Mouse (Mus musculus) kidney, postnatal 36 days (tissue): Measurements from ENCODE around the gene Olfr1501.
"Not testable (repeated sequence)": the region's sequence is repeated elsewhere in the genome, so short reads cannot be mapped to it uniquely, and the experiment has no call there.

ENCODE experiments used
- DNase-seq, 2 experiments: peaks; one replicate each; pipeline ENCODE4 v3.0.0; 2021 to 2022; ENCODE audit warnings: mixed read lengths in 2 of 2

Olfr1501 gene

DNA sequence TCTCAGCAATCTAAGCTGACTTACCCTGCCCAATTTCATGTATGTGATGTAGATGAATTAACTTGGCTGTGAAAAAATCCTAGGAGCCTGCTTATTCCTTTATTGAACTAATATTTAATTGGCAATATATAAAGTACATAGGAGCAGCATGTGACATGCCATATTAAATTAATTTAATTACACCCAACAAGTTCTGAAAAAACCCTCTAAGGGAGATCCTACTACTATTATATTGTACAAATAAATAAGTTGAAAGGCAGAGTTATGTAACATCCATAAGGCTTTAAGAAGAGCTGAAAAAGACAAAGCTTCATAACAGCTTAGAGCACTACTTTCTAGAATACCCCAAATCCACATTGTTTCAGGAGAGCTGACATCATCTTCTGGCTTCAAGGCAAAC, at the start of gene Olfr1501:
Gene Olfr1501, minus strand, starts transcription at position 101 of the 400 bp plus-strand sequence.
- DNase-seq, result not testable (repeated sequence)

DNA sequence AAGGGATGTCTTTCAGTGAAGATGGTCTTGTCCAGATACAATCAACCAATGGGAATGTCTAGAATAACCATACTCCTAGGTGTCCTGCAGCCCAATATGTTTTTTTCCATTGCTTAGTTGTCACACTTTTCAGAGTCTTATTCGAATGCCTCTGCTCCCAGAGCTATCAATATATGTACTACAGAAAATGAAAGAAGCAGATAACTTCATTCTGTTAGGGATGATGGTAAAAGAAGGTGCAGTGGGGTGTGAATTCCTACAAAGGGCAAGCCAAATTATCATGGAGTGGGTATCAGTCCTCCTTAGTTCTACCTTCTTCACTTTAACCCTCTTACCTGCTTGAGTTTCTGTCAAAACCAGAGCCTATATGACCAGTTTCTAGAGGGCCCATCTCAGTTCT, 47.3 kb upstream of the Olfr1501 start, which contains the start of gene Olfr1504:
Gene Olfr1504, minus strand, starts transcription at position 101 of the 400 bp plus-strand sequence.
- DNase-seq, result no peak

- DNase-seq, result no peak
Measured at GRCm38 (mm10) chr19:13861495-13861894, 11.0 kb upstream of the Olfr1501 start, which contains the start of gene Olfr1502. Gene Olfr1502, plus strand, starts transcription at chr19:13861795.

GRCm38 (mm10) chr19:13830388-13830787, 20.1 kb downstream of the Olfr1501 start, which contains the start of gene Olfr1500:
Gene Olfr1500, minus strand, starts transcription at chr19:13830488.
- no peak for DNase-seq

DNA sequence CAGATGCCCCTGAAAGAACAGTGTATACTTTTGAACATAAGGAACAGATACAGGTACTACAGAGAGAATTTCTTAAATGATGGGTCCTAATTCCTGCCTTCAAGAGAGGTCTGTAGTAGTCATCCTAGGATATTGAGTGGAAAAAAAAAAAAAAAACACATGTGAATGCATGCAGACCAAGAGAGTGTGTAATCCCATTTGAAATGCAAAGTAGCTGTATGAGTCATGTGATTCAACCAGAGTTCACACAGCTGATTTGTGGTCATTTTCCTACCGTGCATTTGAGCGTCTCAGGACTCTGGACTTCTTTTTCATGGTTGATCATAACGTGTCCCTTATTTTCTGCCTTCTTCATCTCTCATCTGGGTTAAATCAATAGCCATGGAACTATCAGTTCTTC, 22.0 kb downstream of the Olfr1501 start:
- no peak for DNase-seq

DNA sequence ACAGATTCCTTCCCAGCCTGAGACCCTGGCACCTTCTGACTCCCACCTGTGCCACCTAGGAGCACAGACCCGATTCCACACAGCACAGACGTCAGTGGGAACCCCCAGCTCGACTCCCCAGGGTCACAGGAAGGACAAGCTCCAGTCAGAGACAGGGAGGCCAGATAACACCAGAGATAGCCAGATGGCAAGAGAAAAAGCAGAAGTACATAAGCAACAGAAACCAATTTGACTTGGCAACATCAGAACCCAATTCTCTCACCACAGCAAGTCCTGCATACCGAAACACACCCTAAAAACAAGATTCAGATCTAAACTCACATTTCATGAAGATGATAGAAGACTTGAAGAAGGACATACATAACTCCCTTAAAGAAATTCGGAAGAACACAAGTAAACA, 29.6 kb downstream of the Olfr1501 start:
- DNase-seq, result no peak

DNA sequence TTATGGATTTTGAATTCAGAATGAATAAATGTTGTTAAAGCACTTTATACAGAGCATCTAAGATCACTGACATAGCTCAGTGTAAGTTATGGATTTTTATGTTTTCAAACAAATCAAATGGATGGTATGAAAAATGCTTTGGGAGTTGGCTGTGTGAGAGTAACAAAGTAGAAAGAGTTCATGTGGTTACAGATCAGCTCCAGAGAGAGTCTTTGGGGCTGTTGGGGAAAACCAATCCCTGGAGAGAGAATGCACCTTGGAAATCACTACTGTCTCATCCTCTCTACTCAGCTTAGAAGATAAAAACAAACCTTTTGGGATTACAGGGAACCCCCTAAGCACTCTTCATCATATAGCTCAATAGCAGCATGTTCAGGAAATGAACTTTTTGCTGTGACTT, 31.1 kb downstream of the Olfr1501 start, which contains the start of gene Olfr1499:
Gene Olfr1499, minus strand, starts transcription at position 101 of the 400 bp plus-strand sequence.
- no peak for DNase-seq

DNA sequence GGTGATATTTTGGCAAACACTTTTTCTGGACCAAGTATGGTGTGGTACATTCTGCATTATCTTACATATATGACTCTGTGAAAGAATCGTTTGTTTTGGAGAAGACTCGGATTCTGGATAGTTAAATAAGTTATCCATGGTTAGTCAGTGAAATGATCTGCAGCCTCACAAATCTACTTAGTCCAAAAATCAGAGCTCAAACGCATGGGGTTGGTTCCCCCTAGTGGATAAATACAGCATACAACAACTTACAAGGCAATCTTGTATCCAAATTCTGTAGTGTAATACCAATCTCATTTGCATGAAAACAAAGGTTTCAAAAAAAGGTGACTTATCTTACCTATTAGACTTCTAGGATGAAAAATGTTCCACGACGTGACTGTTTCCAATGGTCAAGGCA, 31.7 kb downstream of the Olfr1501 start:
- DNase-seq, result no peak

DNA sequence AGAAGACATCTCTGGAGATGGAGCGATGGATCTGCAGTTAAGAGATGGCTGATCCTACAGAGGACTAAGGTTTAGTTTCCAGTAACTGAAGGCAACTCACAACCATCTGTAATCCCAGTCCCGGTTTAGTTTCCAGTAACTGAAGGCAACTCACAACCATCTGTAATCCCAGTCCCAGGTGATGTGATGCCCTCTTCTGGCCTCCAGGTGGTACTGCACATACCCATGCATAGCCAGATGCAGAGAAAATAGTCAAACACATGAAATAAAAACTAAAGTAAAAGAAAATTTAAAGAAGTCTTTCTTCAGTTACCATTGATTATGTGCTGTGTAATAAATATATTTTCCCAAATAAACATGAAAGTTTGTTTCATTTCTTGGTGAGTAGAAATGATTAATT, 37.7 kb downstream of the Olfr1501 start:
- no peak for DNase-seq

DNA sequence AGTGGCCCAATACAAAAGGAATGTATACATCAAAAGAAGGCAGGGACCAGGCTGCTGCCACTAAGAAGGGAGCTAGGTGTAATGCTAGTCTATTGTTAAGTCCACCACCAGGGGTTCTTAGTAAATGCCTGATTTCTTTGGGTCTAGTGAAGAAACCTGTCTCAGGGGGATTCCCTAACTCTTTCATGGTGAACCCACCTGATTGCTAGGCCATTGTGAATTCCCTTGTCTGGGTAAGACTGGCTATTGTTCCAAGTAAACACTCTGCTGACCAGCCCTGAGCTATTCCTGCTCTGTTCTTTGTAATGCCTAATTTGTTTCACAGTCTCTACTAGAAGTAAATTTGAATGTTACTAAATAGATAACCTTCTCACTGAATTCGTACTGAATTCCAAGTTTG, 45.0 kb downstream of the Olfr1501 start:
- not testable (repeated sequence) for DNase-seq

GRCm38 (mm10) chr19:13798102-13798501, 52.4 kb downstream of the Olfr1501 start, which contains the start of gene Olfr1497:
Gene Olfr1497, minus strand, starts transcription at chr19:13798202.
- no peak for DNase-seq
